ENCODE assay signal across 8 mouse cellular contexts in the genomic region with DNA sequence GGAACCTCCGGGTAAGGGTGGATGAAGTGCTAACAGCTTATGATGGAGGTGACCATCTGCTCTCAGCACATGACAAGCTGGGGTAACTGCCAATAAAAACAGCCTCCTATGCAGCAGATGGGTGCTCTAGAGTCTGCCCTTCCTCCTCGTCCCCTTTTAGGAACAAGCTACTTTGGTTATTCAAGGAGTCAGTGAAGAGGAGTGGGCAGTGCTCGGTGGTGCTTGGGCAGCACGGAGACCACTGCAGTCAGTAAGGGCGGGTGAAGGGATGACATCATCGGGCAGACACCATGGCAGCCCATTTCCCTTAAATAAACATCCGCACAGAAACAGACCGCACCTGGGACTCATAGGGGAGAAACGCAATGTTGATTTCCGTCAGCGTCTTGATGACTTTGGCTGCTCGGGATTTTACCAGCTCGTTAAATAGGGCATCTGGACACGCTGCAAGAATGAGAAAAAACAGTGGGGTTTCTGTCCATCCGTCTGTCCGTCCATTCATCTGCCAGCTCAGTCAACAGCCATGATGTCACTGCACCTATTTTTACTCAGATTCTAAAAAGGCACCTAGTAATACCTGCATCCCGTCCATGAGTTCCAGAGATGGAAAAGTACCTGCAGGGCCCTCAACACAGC. TPM values are rescaled to one million over a fixed set of nuclear protein-coding genes. Genes with fewer than 3 reads are reported as not detected.
A peak's percentile ranks its signal among the peaks of the same experiment; 100 is the strongest.
DNase-seq lines count a peak whose midpoint lies in the region; ATAC-seq lines count a peak whose summit lies in the region.

No protein-coding gene starts in this region.

- no peaks in the 10 kb centered on the region for H3K9me3 ChIP-seq in heart, embryonic 10.5 days
- no peaks in the 10 kb centered on the region for H3K9me3 ChIP-seq in neural tube, embryonic 15.5 days (replicated peaks)

- H3K4me2 ChIP-seq in neural tube, embryonic 15.5 days = no peak overlapping the region

- 65% methylated on average over 17 of the region's 17 CpGs for WGBS in heart, embryonic 10.5 days
- WGBS in neural tube, embryonic 15.5 days = 52% methylated on average over 17 of the region's 17 CpGs

- no peak overlapping the region for H3K4me3 ChIP-seq in heart, embryonic 10.5 days
- H3K4me3 ChIP-seq in neural tube, embryonic 15.5 days (replicated peaks) = no peak overlapping the region

- peak; percentile 30 to 35 for DNase-seq in heart, adult 18-20 months
- DNase-seq in heart, embryonic 10.5 days (ENCODE audit: low spot score) = no peak
- peak; percentile 36 to 61 for DNase-seq in frontal cortex, postnatal 10 days (ENCODE audit: low spot score in 2 of 2)
- DNase-seq in left cerebral cortex, postnatal 25 days (ENCODE audit: low spot score in 2 of 2) = peak; percentile 62 to 95
- DNase-seq in gastrocnemius, postnatal 36 days = no peak
- DNase-seq in natural killer cell, adult 2 months (ENCODE audit: low spot score in 2 of 2) = no peak

- no peak overlapping the region for H3K27ac ChIP-seq in heart, embryonic 10.5 days
- 0 out of 2 replicates have a peak overlapping the region, but pooled peaks have one; percentile 18 for H3K27ac ChIP-seq in neural tube, embryonic 15.5 days (replicated peaks)

- no peak overlapping the region for H3K9ac ChIP-seq in neural tube, embryonic 15.5 days (replicated peaks)

- H3K4me1 ChIP-seq in heart, embryonic 10.5 days = no peaks in the 10 kb centered on the region; the same call in 1 of the 2 replicates
- peaks cover 7% of the 10 kb centered on the region; the same call in 1 of the 2 replicates for H3K4me1 ChIP-seq in neural tube, embryonic 15.5 days

- intact Hi-C loops in left cerebral cortex, postnatal 25 days (cut with DNase I) = loop anchor here (1.0 to 2.0 kb wide), 2 partner anchors 28 to 35 kb away; no protein-coding TSS in a partner anchor
- intact Hi-C loops in gastrocnemius, postnatal 36 days (cut with DNase I) = no loop called here

- no peak for ATAC-seq in neural tube, embryonic 15.5 days (ENCODE audit: low FRiP score)
- ATAC-seq in granulocyte monocyte progenitor cell, adult 5-6 weeks (replicated peaks; ENCODE audit: poor library complexity, severe bottlenecking) = no peak

- H3K27me3 ChIP-seq in heart, embryonic 10.5 days (ENCODE audit: insufficient read depth, poor library complexity, severe bottlenecking) = no peaks in the 10 kb centered on the region
- no peaks in the 10 kb centered on the region for H3K27me3 ChIP-seq in neural tube, embryonic 15.5 days (replicated peaks)

- H3K36me3 ChIP-seq in heart, embryonic 10.5 days = peaks cover 33% of the 10 kb centered on the region; the same call in 1 of the 2 replicates
- H3K36me3 ChIP-seq in neural tube, embryonic 15.5 days = peaks cover 82% of the 10 kb centered on the region

RNA-seq across cellular contexts. Expression of a gene that starts 30.0 kb away (rescaled TPM):
- 10 to 100 TPM; 12.2 to 13.0 TPM for total RNA-seq in heart, adult 18-20 months (2021)
- 19.1 and 21.6 TPM in 2 replicates for polyA plus RNA-seq in heart, embryonic 10.5 days (2016; fragmentation: Nextera tagmentation; extraction: Ambion mirVana)
- total RNA-seq in left cerebral cortex, postnatal 25 days (2021) = 1,000 to 10,000 TPM in 1 of 2 experiments, 100 to 1,000 TPM in 1; 957 to 1,021 TPM
- 276 and 315 TPM in 2 replicates for polyA plus RNA-seq in neural tube, embryonic 15.5 days (2015; fragmentation: Nextera tagmentation; extraction: Ambion mirVana)
- 1 to 10 TPM; 2.2 to 3.6 TPM for total RNA-seq in gastrocnemius, postnatal 36 days (2021)
- 3.5 and 6.3 TPM in 2 replicates for total RNA-seq in granulocyte monocyte progenitor cell, adult 5-6 weeks (2014; fragmentation: Nextera tagmentation)
- total RNA-seq in granulocyte monocyte progenitor cell, adult 5-6 weeks (2017) = 1.3 and 1.6 TPM in 2 replicates

RNA-seq across cellular contexts. Expression of a gene that starts 32.8 kb away (rescaled TPM):
- total RNA-seq in heart, adult 18-20 months (2021) = not detected
- polyA plus RNA-seq in heart, embryonic 10.5 days (2016; fragmentation: Nextera tagmentation; extraction: Ambion mirVana) = 0.78 and 1.2 TPM in 2 replicates
- total RNA-seq in left cerebral cortex, postnatal 25 days (2021) = under 1 TPM in 1 of 2 experiments, not detected in 1; 0.62 TPM
- 1.1 and 2.1 TPM in 2 replicates for polyA plus RNA-seq in neural tube, embryonic 15.5 days (2015; fragmentation: Nextera tagmentation; extraction: Ambion mirVana)
- total RNA-seq in gastrocnemius, postnatal 36 days (2021) = not detected
- total RNA-seq in granulocyte monocyte progenitor cell, adult 5-6 weeks (2014; fragmentation: Nextera tagmentation) = not detected in 2 replicates
- total RNA-seq in granulocyte monocyte progenitor cell, adult 5-6 weeks (2017) = not detected in 2 replicates

RNA-seq across cellular contexts. Expression of a gene that starts 41.5 kb away (rescaled TPM):
- total RNA-seq in heart, adult 18-20 months (2021) = 1 to 10 TPM; 5.1 to 5.5 TPM
- 5.1 and 5.6 TPM in 2 replicates for polyA plus RNA-seq in heart, embryonic 10.5 days (2016; fragmentation: Nextera tagmentation; extraction: Ambion mirVana)
- total RNA-seq in left cerebral cortex, postnatal 25 days (2021) = 1 to 10 TPM; 7.3 to 8.2 TPM
- polyA plus RNA-seq in neural tube, embryonic 15.5 days (2015; fragmentation: Nextera tagmentation; extraction: Ambion mirVana) = 6.1 and 7.5 TPM in 2 replicates
- 1 to 10 TPM; 2.0 to 2.1 TPM for total RNA-seq in gastrocnemius, postnatal 36 days (2021)
- total RNA-seq in granulocyte monocyte progenitor cell, adult 5-6 weeks (2014; fragmentation: Nextera tagmentation) = 3.5 and 4.7 TPM in 2 replicates
- total RNA-seq in granulocyte monocyte progenitor cell, adult 5-6 weeks (2017) = 2.9 and 3.0 TPM in 2 replicates

RNA-seq across cellular contexts. Expression of a gene that starts 41.6 kb away (rescaled TPM):
- under 1 TPM in 1 of 2 experiments, not detected in 1; 0.13 TPM for total RNA-seq in heart, adult 18-20 months (2021)
- 0.29 and 0.52 TPM in 2 replicates for polyA plus RNA-seq in heart, embryonic 10.5 days (2016; fragmentation: Nextera tagmentation; extraction: Ambion mirVana)
- under 1 TPM; 0.27 to 0.87 TPM for total RNA-seq in left cerebral cortex, postnatal 25 days (2021)
- 0.50 and 0.70 TPM in 2 replicates for polyA plus RNA-seq in neural tube, embryonic 15.5 days (2015; fragmentation: Nextera tagmentation; extraction: Ambion mirVana)
- not detected for total RNA-seq in gastrocnemius, postnatal 36 days (2021)
- 0.15 TPM in 1 of 2 replicates, not detected in the other for total RNA-seq in granulocyte monocyte progenitor cell, adult 5-6 weeks (2014; fragmentation: Nextera tagmentation)
- total RNA-seq in granulocyte monocyte progenitor cell, adult 5-6 weeks (2017) = 0.09 and 0.26 TPM in 2 replicates

RNA-seq across cellular contexts. Expression of a gene that starts 58.9 kb away (rescaled TPM):
- total RNA-seq in heart, adult 18-20 months (2021) = 10 to 100 TPM; 20.4 to 25.0 TPM
- 47.1 and 55.5 TPM in 2 replicates for polyA plus RNA-seq in heart, embryonic 10.5 days (2016; fragmentation: Nextera tagmentation; extraction: Ambion mirVana)
- 10 to 100 TPM; 20.8 to 24.6 TPM for total RNA-seq in left cerebral cortex, postnatal 25 days (2021)
- polyA plus RNA-seq in neural tube, embryonic 15.5 days (2015; fragmentation: Nextera tagmentation; extraction: Ambion mirVana) = 30.7 and 34.7 TPM in 2 replicates
- 1 to 10 TPM; 5.5 to 7.7 TPM for total RNA-seq in gastrocnemius, postnatal 36 days (2021)
- 7.9 and 20.5 TPM in 2 replicates for total RNA-seq in granulocyte monocyte progenitor cell, adult 5-6 weeks (2014; fragmentation: Nextera tagmentation)
- 6.2 and 9.6 TPM in 2 replicates for total RNA-seq in granulocyte monocyte progenitor cell, adult 5-6 weeks (2017)

Comparison
In these comparisons a context has a peak if more than half of its experiments do, and no peak if none do; other contexts are left out.
1. DNase-seq: peak in heart, adult 18-20 months (2 of 2), frontal cortex, postnatal 10 days (2 of 2) and left cerebral cortex, postnatal 25 days (2 of 2); none in heart, embryonic 10.5 days (single experiment), gastrocnemius, postnatal 36 days (0 of 2) and natural killer cell, adult 2 months (0 of 2).
2. RNA of a gene that starts 30.0 kb away (total RNA-seq): 957 to 1,021 TPM in left cerebral cortex, postnatal 25 days; 12.2 to 13.0 TPM in heart, adult 18-20 months, 2.2 to 3.6 TPM in gastrocnemius, postnatal 36 days and 1.3 to 6.3 TPM in granulocyte monocyte progenitor cell, adult 5-6 weeks; every median in the first group is over 10 times any median in the second.